Mouse (Mus musculus): ENCODE data around the gene Ppp1r1c.

The Ppp1r1c gene

GRCm38 (mm10) chr2:79865275-79865999, 157.9 kb downstream of the Ppp1r1c start:
- peak; percentile 39 for DNase-seq (ENCODE audit: low spot score)

All from lung, postnatal 25 days (tissue).